Mouse (Mus musculus) ES-Bruce4 (cell line): ENCODE measurements around the gene Trappc2l. TPM values are rescaled to one million over a fixed set of nuclear protein-coding genes. Genes with fewer than 3 reads are reported as not detected.
A peak's percentile ranks its signal among the peaks of the same experiment; 100 is the strongest.

Experiments used
- H3K27ac ChIP-seq: 2 replicates; pipeline ENCODE4 v1.5.1; 2012; ENCODE audit warnings: low read length, inconsistent platforms; ENCODE audit not compliant: insufficient read depth
- H3K27me3 ChIP-seq: 2 replicates; pipeline ENCODE4 v1.6.1; 2012; ENCODE audit warnings: mild to moderate bottlenecking, low read length, inconsistent platforms; ENCODE audit not compliant: control insufficient read depth, poor library complexity, insufficient read depth, severe bottlenecking
- H3K36me3 ChIP-seq: 2 replicates; pipeline ENCODE4 v1.6.1; 2012; ENCODE audit warnings: inconsistent platforms, mild to moderate bottlenecking, low read length, moderate library complexity; ENCODE audit not compliant: control insufficient read depth, poor library complexity, insufficient read depth, severe bottlenecking
- H3K4me1 ChIP-seq: one replicate; pipeline ENCODE4 v1.8.1; 2011; ENCODE audit warnings: low read length; ENCODE audit not compliant: control insufficient read depth, insufficient read depth
- H3K4me3 ChIP-seq: 2 replicates; pipeline ENCODE4 v1.5.1; 2011; ENCODE audit warnings: low read depth, mild to moderate bottlenecking, low read length
- H3K9ac ChIP-seq: 2 replicates; pipeline ENCODE4 v1.6.1; 2012; ENCODE audit warnings: low read depth, mild to moderate bottlenecking, inconsistent platforms; ENCODE audit not compliant: poor library complexity, severe bottlenecking
- H3K9me3 ChIP-seq: replicated peaks from 2 replicates; pipeline ENCODE4 v1.6.1; 2012; ENCODE audit warnings: mild to moderate bottlenecking, low read length, inconsistent platforms; ENCODE audit not compliant: control insufficient read depth, poor library complexity, insufficient read depth, severe bottlenecking
- CTCF ChIP-seq: IDR thresholded peaks from one replicate; pipeline ENCODE4 v1.8.1; 2011; ENCODE audit warnings: low read depth, low read length
- EP300 ChIP-seq: IDR thresholded peaks from 2 replicates; pipeline ENCODE4 v1.6.1; 2011; ENCODE audit warnings: low read depth, low read length; ENCODE audit not compliant: insufficient read depth
- POLR2A ChIP-seq: IDR thresholded peaks from one replicate; pipeline ENCODE4 v1.8.1; 2011; ENCODE audit warnings: low read length; ENCODE audit not compliant: insufficient read depth
- polyA plus RNA-seq: library from polyadenylated mRNA; stranded (reverse); fragments of >200 nt; gene quantifications from 2 replicates; pipeline ENCODE4 v1.2.4, GENCODE M21; 2011; ENCODE audit warnings: low read depth; ENCODE audit not compliant: missing spikeins, insufficient read depth, insufficient read length

The Trappc2l gene
- polyA plus RNA-seq, 1 experiment, result 19.3 TPM

GRCm38 (mm10) chr8:122573577-122573976 is 37.9 kb upstream of the Trappc2l start:
- Histone ChIP-seq H3K4me3 (no peak overlapping the region), H3K4me1 (peaks cover 10% of the 10 kb centered on the region), H3K27me3 (no peaks in the 10 kb centered on the region), H3K36me3 (peaks cover 51% of the 10 kb centered on the region), H3K9me3 (no peaks in the 10 kb centered on the region), H3K9ac (no peak overlapping the region), H3K27ac (peak overlapping the region; percentile 67)
- TF ChIP-seq CTCF, result no peak
- TF ChIP-seq EP300, result no peak
- TF ChIP-seq POLR2A, result no peak

- H3K27me3 ChIP-seq, result no peaks in the 10 kb centered on the region
- peak overlapping the region; percentile 11; the same call in 1 of the 2 replicates for H3K9ac ChIP-seq
- H3K36me3 ChIP-seq, result peaks cover 46% of the 10 kb centered on the region
- no peaks in the 10 kb centered on the region for H3K9me3 ChIP-seq
- no peak overlapping the region for H3K4me3 ChIP-seq
- H3K4me1 ChIP-seq, result peaks cover 14% of the 10 kb centered on the region
- TF ChIP-seq EP300 (no peak), POLR2A (no peak), CTCF (no peak)
- peak overlapping the region; percentile 65 for H3K27ac ChIP-seq
These were observed 37.2 kb upstream of the Trappc2l start for GRCm38 (mm10) chr8:122574264-122574663.

GRCm38 (mm10) chr8:122574667-122575251 is 36.7 kb upstream of the Trappc2l start:
- TF ChIP-seq EP300 (peak; percentile 64; the same call in 1 of the 2 replicates), CTCF (no peak), POLR2A (no peak)
- H3K27ac ChIP-seq, result peak overlapping the region; percentile 65
- peak overlapping the region; percentile 93 for H3K4me3 ChIP-seq
- H3K36me3 ChIP-seq, result peaks cover 41% of the 10 kb centered on the region
- no peaks in the 10 kb centered on the region for H3K27me3 ChIP-seq
- H3K9ac ChIP-seq, result peak overlapping the region; percentile 11; the same call in 1 of the 2 replicates
- H3K9me3 ChIP-seq, result no peaks in the 10 kb centered on the region
- peaks cover 12% of the 10 kb centered on the region for H3K4me1 ChIP-seq

GRCm38 (mm10) chr8:122575286-122575685 is 36.2 kb upstream of the Trappc2l start:
- peak overlapping the region; percentile 65 for H3K27ac ChIP-seq

GRCm38 (mm10) chr8:122575735-122576647 is 35.4 kb upstream of the Trappc2l start:
- peak overlapping the region; percentile 91 for H3K9ac ChIP-seq
- TF ChIP-seq CTCF (no peak), EP300 (no peak), POLR2A (no peak)
- H3K36me3 ChIP-seq, result peaks cover 29% of the 10 kb centered on the region
- H3K27ac ChIP-seq, result peak overlapping the region; percentile 65
- no peaks in the 10 kb centered on the region for H3K9me3 ChIP-seq
- no peaks in the 10 kb centered on the region for H3K27me3 ChIP-seq
- peaks cover 14% of the 10 kb centered on the region for H3K4me1 ChIP-seq
- peak overlapping the region; percentile 93 for H3K4me3 ChIP-seq

More at GRCm38 (mm10) chr8:122575286-122575685, 36.2 kb upstream of the Trappc2l start:
- H3K4me3 ChIP-seq, result peak overlapping the region; percentile 93
- H3K9me3 ChIP-seq, result no peaks in the 10 kb centered on the region
- no peaks in the 10 kb centered on the region for H3K27me3 ChIP-seq
- H3K9ac ChIP-seq, result peak overlapping the region; percentile 91
- peaks cover 36% of the 10 kb centered on the region for H3K36me3 ChIP-seq
- TF ChIP-seq POLR2A (no peak), CTCF (no peak), EP300 (no peak)
- H3K4me1 ChIP-seq, result peaks cover 12% of the 10 kb centered on the region
